Mouse (Mus musculus) limb, embryonic 14.5 days (tissue): ENCODE data around the gene Ceacam1. TPM values are rescaled to one million over a fixed set of nuclear protein-coding genes. Genes with fewer than 3 reads are reported as not detected.
"Not testable (repeated sequence)": the region's sequence is repeated elsewhere in the genome, so short reads cannot be mapped to it uniquely, and the experiment has no call there.

Experiments
- ATAC-seq: fragments of 200-750 bp; cut with Nextera tagmentation; 2 replicates; pipeline ENCODE4 v1.8.0; 2017; ENCODE audit warnings: low read depth, moderate number of reproducible peaks, moderate TSS enrichment; ENCODE audit not compliant: low FRiP score
- DNase-seq: peaks from one replicate; pipeline ENCODE4 v3.0.0-alpha.2; 2015; ENCODE audit warnings: low spot score
- H3K27ac ChIP-seq: fragments of 300-500 bp; sonication (generic); replicated peaks from 2 replicates; pipeline ENCODE4 v1.5.1; 2014; ENCODE audit warnings: low read depth, mild to moderate bottlenecking, low read length, moderate library complexity, mixed read lengths
- H3K27me3 ChIP-seq: fragments of 300-500 bp; sonication (generic); 2 replicates; pipeline ENCODE4 v1.6.1; 2014; ENCODE audit warnings: low read length, mixed read lengths; ENCODE audit not compliant: control insufficient read depth, insufficient read depth
- H3K36me3 ChIP-seq: fragments of 300-500 bp; sonication (generic); 2 replicates; pipeline ENCODE4 v1.6.1; 2014; ENCODE audit warnings: mild to moderate bottlenecking, low read length, moderate library complexity, mixed read lengths; ENCODE audit not compliant: control insufficient read depth, insufficient read depth
- H3K4me1 ChIP-seq: fragments of 300-500 bp; sonication (generic); 2 replicates; pipeline ENCODE4 v1.6.1; 2014; ENCODE audit warnings: antibody characterized with exemption, low read length, mixed read lengths; ENCODE audit not compliant: control insufficient read depth, insufficient read depth
- H3K4me2 ChIP-seq: fragments of 300-500 bp; sonication (generic); replicated peaks from 2 replicates; pipeline ENCODE4 v1.6.1; 2014; ENCODE audit warnings: low read depth, mild to moderate bottlenecking, low read length, moderate library complexity; ENCODE audit not compliant: severe bottlenecking
- H3K4me3 ChIP-seq: fragments of 300-500 bp; sonication (generic); replicated peaks from 2 replicates; pipeline ENCODE4 v1.5.1; 2014; ENCODE audit warnings: low read length
- H3K9ac ChIP-seq: fragments of 300-500 bp; sonication (generic); 2 replicates; pipeline ENCODE4 v1.6.1; 2014; ENCODE audit warnings: mild to moderate bottlenecking, low read depth, low read length, moderate library complexity; ENCODE audit not compliant: severe bottlenecking
- H3K9me3 ChIP-seq: fragments of 300-500 bp; sonication (generic); 2 replicates; pipeline ENCODE4 v1.6.1; 2016; ENCODE audit warnings: low read length; ENCODE audit not compliant: control insufficient read depth
- POLR2A ChIP-seq: fragments of 200-500 bp; IDR thresholded peaks from 2 replicates; pipeline ENCODE4 v1.8.0; 2012; ENCODE audit warnings: inconsistent platforms, mild to moderate bottlenecking, moderate library complexity, borderline replicate concordance; ENCODE audit not compliant: insufficient read depth, insufficient read length; ENCODE audit errors: extremely low read depth
- whole genome bisulfite sequencing: fragments of 180-500 bp; shearing (Covaris S2); extraction: QIAGEN DNeasy Blood & Tissue Kit; methylation state at CpG from one replicate; pipeline ENCODE4 v1.1.7; 2014; 5-methylcytosine and 5-hydroxymethylcytosine counted together
- polyA plus RNA-seq, 2 experiments: library from polyadenylated mRNA; depleted of rRNA in 1 of 2; stranded (reverse) in 1 of 2; unstranded in 1 of 2; fragments of >200 nt; fragmentation: Nextera tagmentation in 1 of 2; extraction: Ambion mirVana in 1 of 2; gene quantifications; 2 replicates each; pipeline versions ENCODE4 v1.2.1 to v1.2.3; 2012 to 2014

Ceacam1 gene
- polyA plus RNA-seq (2012; rRNA removed) (1.3 and 1.4 TPM in 2 replicates), polyA plus RNA-seq (2014; fragmentation: Nextera tagmentation; extraction: Ambion mirVana) (0.93 and 1.3 TPM in 2 replicates)

DNA sequence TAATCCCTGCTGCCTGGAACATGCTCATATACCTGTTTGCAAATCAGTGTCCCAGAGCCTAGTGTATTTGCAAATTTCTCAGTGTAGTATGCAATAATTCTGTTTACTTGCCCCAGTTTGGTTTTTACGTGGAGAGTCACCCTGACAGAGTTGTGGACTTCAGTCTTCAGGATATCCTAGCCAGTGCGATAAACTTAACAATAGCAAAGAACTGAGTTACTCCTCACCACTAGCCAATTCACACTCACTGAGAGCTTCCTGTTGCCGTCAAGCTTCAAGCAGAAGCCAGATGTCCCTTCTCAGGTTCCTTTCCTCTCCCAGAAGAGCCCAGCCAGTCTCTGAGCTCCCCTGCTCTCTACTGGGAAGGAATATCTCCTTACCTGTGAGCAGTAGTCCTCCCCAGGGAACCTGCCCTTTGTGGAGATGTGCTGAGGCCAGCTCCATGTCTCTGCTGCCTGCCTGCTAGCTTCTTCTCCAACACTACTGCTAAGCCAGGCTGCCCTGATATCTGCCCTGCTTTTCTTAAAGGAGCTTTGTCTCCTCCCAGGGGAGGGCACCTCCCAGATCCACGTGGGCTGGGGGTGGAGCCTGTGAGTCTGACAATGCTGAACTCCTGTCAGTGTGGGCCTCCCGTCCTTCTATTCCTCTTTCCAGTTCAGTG lies at the start of gene Ceacam1:
TSS of gene Ceacam1 (minus strand) at position 513 of the 661 bp plus-strand sequence.
- H3K27ac ChIP-seq, H3K9ac ChIP-seq, H3K4me2 ChIP-seq, H3K9me3 ChIP-seq, ATAC-seq, H3K27me3 ChIP-seq, H3K36me3 ChIP-seq, H3K4me1 ChIP-seq, DNase-seq, H3K4me3 ChIP-seq: not testable (repeated sequence)
- 24% methylated on average over 5 of the region's 5 CpGs for WGBS

DNA sequence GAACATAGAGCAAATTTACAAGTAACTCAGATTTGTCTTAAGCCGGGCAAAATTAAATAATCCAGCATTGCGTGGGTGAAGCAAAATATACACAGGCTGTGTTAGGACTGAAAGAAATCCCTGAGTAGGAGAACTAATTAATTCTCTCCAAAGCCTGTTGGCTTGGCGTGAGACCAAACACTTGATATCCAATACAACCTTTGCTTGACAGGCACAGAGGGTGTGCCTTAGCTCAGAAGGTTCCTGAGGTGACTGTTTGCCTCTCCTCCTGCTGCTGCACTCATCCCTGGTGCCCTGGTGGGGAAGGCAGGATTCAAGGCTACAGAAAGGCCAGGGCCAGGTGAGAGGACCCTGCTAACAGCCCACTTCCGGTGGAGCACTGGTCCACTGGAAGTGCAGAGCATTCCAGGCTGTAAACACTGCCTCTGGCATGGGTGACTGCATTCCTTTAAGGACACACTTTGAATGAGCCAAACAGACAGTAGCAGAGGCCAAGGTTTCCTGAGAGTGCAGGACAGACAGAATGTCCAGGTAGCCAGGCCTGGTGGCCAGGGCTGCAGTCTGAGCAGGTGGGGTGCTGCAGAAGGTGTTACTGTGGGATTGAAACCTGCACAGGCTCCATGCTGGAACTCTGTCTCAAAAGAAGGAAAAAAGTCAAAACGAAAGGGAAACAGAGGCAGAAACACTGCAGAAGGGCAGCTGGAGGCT lies 38.8 kb upstream of the Ceacam1 start:
- not testable (repeated sequence) for H3K9me3 ChIP-seq, H3K4me1 ChIP-seq, H3K9ac ChIP-seq, ATAC-seq, DNase-seq, H3K4me2 ChIP-seq, H3K36me3 ChIP-seq, H3K27me3 ChIP-seq, H3K4me3 ChIP-seq, H3K27ac ChIP-seq
- WGBS: 60% methylated on average over 2 of the region's 5 CpGs

DNA sequence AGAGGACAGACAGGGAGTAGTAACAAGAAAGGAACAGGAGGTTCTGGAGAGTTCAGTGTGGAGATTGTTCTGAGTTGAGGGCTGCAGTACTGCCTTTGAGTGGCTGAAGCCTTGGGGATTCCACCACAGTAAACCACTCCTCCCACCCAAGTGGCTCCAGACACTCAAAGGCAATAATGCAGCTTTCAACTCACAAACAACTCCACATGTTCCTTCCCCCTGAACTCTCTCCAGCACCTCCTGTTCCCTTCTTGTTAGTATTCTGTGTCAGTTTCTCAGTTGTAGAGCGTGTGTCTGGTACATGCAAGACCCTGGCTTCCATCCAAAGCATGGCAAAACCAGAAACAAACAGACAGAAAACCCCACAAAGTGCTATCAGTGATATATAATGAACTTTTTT lies 38.3 kb upstream of the Ceacam1 start:
- H3K4me1 ChIP-seq, H3K4me2 ChIP-seq, DNase-seq, ATAC-seq, H3K4me3 ChIP-seq, H3K9ac ChIP-seq, H3K36me3 ChIP-seq, H3K9me3 ChIP-seq, H3K27me3 ChIP-seq, H3K27ac ChIP-seq: not testable (repeated sequence)
- WGBS: 38% methylated on average over 1 of the region's 1 CpGs

DNA sequence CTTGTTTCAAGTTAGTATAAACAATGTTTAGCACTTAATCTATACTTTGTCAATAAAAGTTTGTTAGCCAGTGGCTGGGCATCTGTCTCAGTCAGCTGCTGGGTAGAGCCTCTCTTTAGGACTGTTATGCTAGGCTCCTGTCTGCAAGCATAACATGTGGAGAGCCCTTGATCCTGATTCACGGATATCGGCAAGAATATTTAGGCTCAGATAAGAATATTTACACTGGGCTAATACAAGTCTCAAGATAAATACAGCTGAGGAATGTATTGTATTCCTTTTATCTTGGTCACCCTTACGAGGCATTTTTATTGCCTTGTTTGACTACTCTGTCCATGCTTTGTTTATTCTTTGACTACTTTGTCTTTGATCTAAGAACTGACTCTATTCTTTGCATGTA lies 32.5 kb upstream of the Ceacam1 start:
- no peaks in the 10 kb centered on the region for H3K4me1 ChIP-seq
- H3K27ac ChIP-seq: no peak overlapping the region
- H3K9ac ChIP-seq: no peak overlapping the region
- no peaks in the 10 kb centered on the region for H3K9me3 ChIP-seq
- no peak for TF ChIP-seq POLR2A
- no peak overlapping the region for H3K4me3 ChIP-seq
- no peaks in the 10 kb centered on the region for H3K27me3 ChIP-seq
- DNase-seq (no peak), ATAC-seq (no peak)
- no peak overlapping the region for H3K4me2 ChIP-seq
- WGBS: 13% methylated on average over 3 of the region's 3 CpGs
- H3K36me3 ChIP-seq: no peaks in the 10 kb centered on the region

DNA sequence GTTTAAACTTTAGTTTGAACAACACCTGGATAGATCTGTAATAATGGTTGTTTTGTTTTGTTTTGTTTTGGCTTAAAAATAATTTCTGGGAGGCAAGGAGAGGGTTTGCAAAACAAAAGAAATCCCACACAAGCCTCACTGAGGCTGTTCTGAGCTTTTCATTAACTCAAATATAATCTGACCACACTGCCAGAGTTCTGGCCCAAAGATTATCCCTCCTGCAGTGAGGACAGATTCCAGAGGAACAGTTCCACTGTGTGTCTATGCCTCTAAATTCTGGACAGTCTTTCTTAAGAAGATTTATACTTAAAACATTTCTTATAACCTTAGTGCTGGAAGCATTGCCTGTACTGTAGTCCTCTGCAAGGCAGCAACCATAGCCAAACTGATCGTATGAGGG lies 17.2 kb upstream of the Ceacam1 start:
- 88% methylated on average over 1 of the region's 1 CpGs for WGBS

DNA sequence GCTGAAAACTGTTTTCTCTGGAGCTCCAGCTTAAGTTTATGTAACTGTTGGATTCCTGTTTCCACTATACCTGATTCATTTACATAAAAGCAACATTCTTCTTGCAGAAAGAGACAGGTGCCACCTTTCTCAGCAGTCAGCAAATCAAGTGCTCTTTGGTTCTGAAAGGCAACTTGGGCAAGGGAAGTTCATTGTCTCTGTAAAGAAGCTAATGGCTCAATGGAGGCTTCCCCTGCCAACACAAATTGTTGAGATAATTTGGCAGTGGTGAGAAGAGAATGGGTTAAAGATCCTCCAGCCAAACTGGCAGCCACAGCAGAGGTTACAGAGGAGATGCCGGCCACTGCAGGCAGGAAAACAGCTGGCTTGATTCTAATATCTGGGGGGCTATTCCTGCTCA lies 13.3 kb upstream of the Ceacam1 start:
- H3K9me3 ChIP-seq, H3K9ac ChIP-seq, H3K27me3 ChIP-seq, H3K4me2 ChIP-seq, H3K27ac ChIP-seq, H3K4me3 ChIP-seq, H3K4me1 ChIP-seq, ATAC-seq, H3K36me3 ChIP-seq, DNase-seq: not testable (repeated sequence)
- WGBS: no CpG with 5 or more reads among the region's 1 CpGs

More for the DNA sequence above, 17.2 kb upstream of the Ceacam1 start:
- Histone ChIP-seq H3K9me3 (no peaks in the 10 kb centered on the region), H3K4me3 (no peak overlapping the region), H3K27me3 (no peaks in the 10 kb centered on the region), H3K27ac (no peak overlapping the region), H3K4me2 (no peak overlapping the region), H3K36me3 (no peaks in the 10 kb centered on the region), H3K9ac (no peak overlapping the region), H3K4me1 (no peaks in the 10 kb centered on the region)
- TF ChIP-seq POLR2A: no peak
- DNase-seq (no peak), ATAC-seq (no peak)

DNA sequence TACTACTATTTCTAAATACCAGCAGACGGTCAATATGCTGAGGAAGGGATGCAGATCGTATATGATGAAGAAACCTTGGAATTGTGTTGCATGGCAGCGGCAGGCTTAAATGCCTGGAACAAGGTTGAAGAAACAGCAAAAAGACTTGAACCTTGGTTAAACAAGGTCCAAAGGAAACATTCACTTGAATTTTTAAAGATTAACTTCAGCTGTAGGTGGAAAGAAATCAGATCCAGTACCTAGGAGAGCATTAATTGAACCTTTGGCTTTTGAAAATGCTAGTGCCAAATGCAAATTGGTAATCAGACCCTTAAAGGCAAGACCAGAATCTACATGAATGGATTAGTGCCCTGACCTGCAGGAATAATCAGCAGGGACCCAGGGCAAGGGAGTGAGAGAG lies 12.0 kb upstream of the Ceacam1 start:
- ATAC-seq, H3K27me3 ChIP-seq, H3K4me3 ChIP-seq, DNase-seq, H3K4me1 ChIP-seq, H3K9ac ChIP-seq, H3K9me3 ChIP-seq, H3K27ac ChIP-seq, H3K36me3 ChIP-seq, H3K4me2 ChIP-seq: not testable (repeated sequence)
- 84% methylated on average over 3 of the region's 3 CpGs for WGBS
